Mouse (Mus musculus): ENCODE results near the gene Ifi35. TPM values are rescaled to one million over a fixed set of nuclear protein-coding genes. Genes with fewer than 3 reads are reported as not detected.
"Not testable (repeated sequence)": the region's sequence is repeated elsewhere in the genome, so short reads cannot be mapped to it uniquely, and the experiment has no call there.

The Ifi35 gene
- polyA plus RNA-seq, 1 experiment from 2014 or later = 5.0 TPM

GRCm38 (mm10) chr11:101468731-101469130 is 20.5 kb downstream of the Ifi35 start:
- DNase-seq (ENCODE audit: low spot score) (no peak), ATAC-seq (ENCODE audit: low FRiP score) (peak; percentile 2; the same call in 1 of the 2 replicates)
- Histone ChIP-seq H3K27ac (ENCODE audit: low read depth, low read length) (peak overlapping the region; percentile 92), H3K9me3 (ENCODE audit: control insufficient read depth, low read length) (no peaks in the 10 kb centered on the region), H3K4me3 (ENCODE audit: low read depth, low read length) (peak overlapping the region; percentile 90), H3K4me1 (replicated peaks; ENCODE audit: control insufficient read depth, insufficient read depth, low read length) (peaks cover 19% of the 10 kb centered on the region), H3K36me3 (ENCODE audit: control insufficient read depth, insufficient read depth, low read length) (no peaks in the 10 kb centered on the region), H3K27me3 (ENCODE audit: control insufficient read depth, insufficient read depth, low read length) (no peaks in the 10 kb centered on the region), H3K4me2 (replicated peaks; ENCODE audit: low read depth, low read length) (peak overlapping the region; percentile 64), H3K9ac (ENCODE audit: low read depth, low read length) (peak overlapping the region; percentile 95)
- WGBS = 7% methylated on average over 13 of the region's 13 CpGs

- Histone ChIP-seq H3K9me3 (ENCODE audit: control insufficient read depth, low read length) (no peaks in the 10 kb centered on the region), H3K4me2 (replicated peaks; ENCODE audit: low read depth, low read length) (peak overlapping the region; percentile 64), H3K4me3 (ENCODE audit: low read depth, low read length) (peak overlapping the region; percentile 90), H3K36me3 (ENCODE audit: control insufficient read depth, insufficient read depth, low read length) (no peaks in the 10 kb centered on the region), H3K4me1 (replicated peaks; ENCODE audit: control insufficient read depth, insufficient read depth, low read length) (peaks cover 15% of the 10 kb centered on the region), H3K27me3 (ENCODE audit: control insufficient read depth, insufficient read depth, low read length) (no peaks in the 10 kb centered on the region), H3K27ac (ENCODE audit: low read depth, low read length) (peak overlapping the region; percentile 92), H3K9ac (ENCODE audit: low read depth, low read length) (peak overlapping the region; percentile 95)
- no peak for DNase-seq (ENCODE audit: low spot score)
- WGBS = 68% methylated on average over 4 of the region's 4 CpGs
- ATAC-seq (ENCODE audit: low FRiP score) = no peak
Measured at GRCm38 (mm10) chr11:101469155-101469554, 20.9 kb downstream of the Ifi35 start.

DNA sequence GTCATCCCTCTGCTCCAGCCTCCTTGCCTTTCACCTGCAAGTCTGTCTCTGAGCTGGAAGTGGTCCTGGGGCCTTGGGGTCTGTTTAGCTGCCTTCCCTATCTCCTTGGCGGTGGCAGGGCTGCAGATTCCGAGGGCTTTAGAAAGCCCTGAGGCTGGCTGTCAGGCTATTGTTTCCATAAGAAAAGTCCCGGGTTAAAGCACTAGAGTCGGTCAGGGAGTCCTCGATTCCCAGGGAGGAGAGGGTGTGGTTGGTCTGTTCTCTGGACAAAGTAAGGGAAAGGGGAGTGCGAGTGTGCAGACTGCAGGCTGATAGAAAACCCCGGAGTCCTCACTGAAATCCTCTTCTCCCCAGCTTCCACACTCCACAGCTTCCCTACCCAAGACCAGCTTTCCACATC is 22.0 kb downstream of the Ifi35 start:
- H3K4me2 ChIP-seq (replicated peaks; ENCODE audit: low read depth, low read length) = peak overlapping the region; percentile 56
- no peaks in the 10 kb centered on the region for H3K36me3 ChIP-seq (ENCODE audit: control insufficient read depth, insufficient read depth, low read length)
- ATAC-seq (ENCODE audit: low FRiP score) (no peak), DNase-seq (ENCODE audit: low spot score) (no peak)
- H3K4me3 ChIP-seq (ENCODE audit: low read depth, low read length) = peak overlapping the region; percentile 90
- 30% methylated on average over 7 of the region's 7 CpGs for WGBS
- H3K27ac ChIP-seq (ENCODE audit: low read depth, low read length) = peak overlapping the region; percentile 70
- peaks cover 15% of the 10 kb centered on the region for H3K4me1 ChIP-seq (replicated peaks; ENCODE audit: control insufficient read depth, insufficient read depth, low read length)
- no peaks in the 10 kb centered on the region for H3K27me3 ChIP-seq (ENCODE audit: control insufficient read depth, insufficient read depth, low read length)
- H3K9ac ChIP-seq (ENCODE audit: low read depth, low read length) = peak overlapping the region; percentile 57
- H3K9me3 ChIP-seq (ENCODE audit: control insufficient read depth, low read length) = no peaks in the 10 kb centered on the region

DNA sequence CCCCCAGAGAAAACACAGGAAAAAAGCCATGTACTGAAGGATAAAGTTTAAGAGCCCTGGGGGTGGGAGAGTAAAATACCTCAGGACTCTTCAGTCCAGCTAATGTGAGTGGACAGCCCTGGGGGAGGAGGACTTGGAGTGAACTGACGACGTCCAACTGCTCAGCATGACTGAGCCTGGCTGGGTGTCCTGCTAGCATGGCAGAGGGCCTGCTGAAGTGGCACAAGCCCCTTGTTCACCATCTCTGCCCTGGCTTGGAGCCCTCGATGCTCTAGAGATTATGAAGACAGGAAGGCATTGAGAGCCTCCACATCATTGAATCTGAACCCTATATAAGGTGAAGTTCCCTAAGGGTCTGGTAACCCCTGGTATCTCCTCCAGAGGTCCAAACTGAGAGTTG is 23.7 kb downstream of the Ifi35 start:
- H3K36me3 ChIP-seq (ENCODE audit: control insufficient read depth, insufficient read depth, low read length) = no peaks in the 10 kb centered on the region
- ATAC-seq (ENCODE audit: low FRiP score) (no peak), DNase-seq (ENCODE audit: low spot score) (no peak)
- H3K27ac ChIP-seq (ENCODE audit: low read depth, low read length) = peak overlapping the region; percentile 33; the same call in 1 of the 2 replicates
- peaks cover 13% of the 10 kb centered on the region for H3K4me1 ChIP-seq (replicated peaks; ENCODE audit: control insufficient read depth, insufficient read depth, low read length)
- 62% methylated on average over 3 of the region's 3 CpGs for WGBS
- no peaks in the 10 kb centered on the region for H3K27me3 ChIP-seq (ENCODE audit: control insufficient read depth, insufficient read depth, low read length)
- H3K9ac ChIP-seq (ENCODE audit: low read depth, low read length) = 0 out of 2 replicates have a peak overlapping the region, but pooled peaks have one; percentile 15
- H3K9me3 ChIP-seq (ENCODE audit: control insufficient read depth, low read length) = no peaks in the 10 kb centered on the region
- H3K4me2 ChIP-seq (replicated peaks; ENCODE audit: low read depth, low read length) = no peak overlapping the region; the same call in 1 of the 2 replicates
- no peak overlapping the region for H3K4me3 ChIP-seq (ENCODE audit: low read depth, low read length)

DNA sequence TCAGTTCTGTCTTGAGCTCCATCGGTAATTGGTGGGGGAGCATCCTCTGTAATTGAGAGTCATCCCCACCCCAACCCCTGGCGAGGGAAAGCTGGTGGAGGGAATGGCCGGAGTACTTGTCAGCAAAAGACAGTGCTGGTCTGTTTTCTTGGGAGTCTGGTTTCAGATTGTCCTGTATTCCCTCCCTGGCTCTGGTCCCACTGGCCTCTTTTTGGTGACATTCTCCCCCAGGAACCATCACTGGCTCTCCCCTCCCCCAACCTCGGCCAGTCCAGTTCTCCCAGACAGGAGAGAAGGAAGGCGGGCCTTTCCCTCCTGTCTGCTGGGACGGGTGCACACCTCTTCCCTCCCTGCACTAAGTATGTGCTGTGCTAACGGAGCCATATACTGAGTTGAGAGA is 24.1 kb downstream of the Ifi35 start:
- no peak overlapping the region for H3K4me3 ChIP-seq (ENCODE audit: low read depth, low read length)
- H3K4me1 ChIP-seq (replicated peaks; ENCODE audit: control insufficient read depth, insufficient read depth, low read length) = peaks cover 13% of the 10 kb centered on the region
- no peak for ATAC-seq (ENCODE audit: low FRiP score)
- H3K27ac ChIP-seq (ENCODE audit: low read depth, low read length) = peak overlapping the region; percentile 33; the same call in 1 of the 2 replicates
- no peaks in the 10 kb centered on the region for H3K27me3 ChIP-seq (ENCODE audit: control insufficient read depth, insufficient read depth, low read length)
- 54% methylated on average over 7 of the region's 7 CpGs for WGBS
- H3K4me2 ChIP-seq (replicated peaks; ENCODE audit: low read depth, low read length) = no peak overlapping the region
- no peaks in the 10 kb centered on the region for H3K9me3 ChIP-seq (ENCODE audit: control insufficient read depth, low read length)
- H3K9ac ChIP-seq (ENCODE audit: low read depth, low read length) = no peak overlapping the region
- no peaks in the 10 kb centered on the region for H3K36me3 ChIP-seq (ENCODE audit: control insufficient read depth, insufficient read depth, low read length)
- no peak for DNase-seq (ENCODE audit: low spot score)

GRCm38 (mm10) chr11:101473686-101474085 is 25.5 kb downstream of the Ifi35 start:
- peak overlapping the region; percentile 51; the same call in 1 of the 2 replicates for H3K27ac ChIP-seq (ENCODE audit: low read depth, low read length)
- 78% methylated on average over 1 of the region's 1 CpGs for WGBS
- ATAC-seq (ENCODE audit: low FRiP score); H3K27me3 ChIP-seq (ENCODE audit: control insufficient read depth, insufficient read depth, low read length); DNase-seq (ENCODE audit: low spot score); H3K9ac ChIP-seq (ENCODE audit: low read depth, low read length); H3K36me3 ChIP-seq (ENCODE audit: control insufficient read depth, insufficient read depth, low read length); H3K9me3 ChIP-seq (ENCODE audit: control insufficient read depth, low read length); H3K4me3 ChIP-seq (ENCODE audit: low read depth, low read length); H3K4me2 ChIP-seq (replicated peaks; ENCODE audit: low read depth, low read length): not testable (repeated sequence)
- H3K4me1 ChIP-seq (replicated peaks; ENCODE audit: control insufficient read depth, insufficient read depth, low read length) = peaks cover 17% of the 10 kb centered on the region

GRCm38 (mm10) chr11:101474298-101474697 is 26.1 kb downstream of the Ifi35 start:
- no peak overlapping the region for H3K4me2 ChIP-seq (replicated peaks; ENCODE audit: low read depth, low read length)
- H3K27ac ChIP-seq (ENCODE audit: low read depth, low read length) = peak overlapping the region; percentile 51; the same call in 1 of the 2 replicates
- no peaks in the 10 kb centered on the region for H3K36me3 ChIP-seq (ENCODE audit: control insufficient read depth, insufficient read depth, low read length)
- no peaks in the 10 kb centered on the region for H3K9me3 ChIP-seq (ENCODE audit: control insufficient read depth, low read length)
- ATAC-seq (ENCODE audit: low FRiP score) = no peak
- no peaks in the 10 kb centered on the region for H3K27me3 ChIP-seq (ENCODE audit: control insufficient read depth, insufficient read depth, low read length)
- H3K4me1 ChIP-seq (replicated peaks; ENCODE audit: control insufficient read depth, insufficient read depth, low read length) = peaks cover 17% of the 10 kb centered on the region
- 87% methylated on average over 5 of the region's 5 CpGs for WGBS
- DNase-seq (ENCODE audit: low spot score) = no peak
- H3K4me3 ChIP-seq (ENCODE audit: low read depth, low read length) = no peak overlapping the region
- H3K9ac ChIP-seq (ENCODE audit: low read depth, low read length) = no peak overlapping the region

DNA sequence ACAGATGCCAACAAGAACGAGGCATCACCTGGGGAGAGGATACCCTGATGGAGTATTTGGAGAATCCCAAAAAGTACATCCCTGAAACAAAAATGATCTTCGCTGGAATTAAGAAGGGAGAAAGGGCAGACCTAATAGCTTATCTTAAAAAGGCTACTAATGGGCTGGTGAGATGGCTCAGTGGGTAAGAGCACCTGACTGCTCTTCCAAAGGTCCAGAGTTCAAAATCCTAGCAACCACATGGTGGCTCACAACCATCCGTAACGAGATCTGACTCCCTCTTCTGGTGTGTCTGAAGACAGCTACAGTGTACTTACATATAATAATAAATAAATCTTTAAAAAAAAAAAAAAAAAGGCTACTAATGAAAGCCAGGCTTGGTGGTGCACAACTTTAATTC is 28.2 kb downstream of the Ifi35 start:
- H3K27me3 ChIP-seq (ENCODE audit: control insufficient read depth, insufficient read depth, low read length); H3K9ac ChIP-seq (ENCODE audit: low read depth, low read length); DNase-seq (ENCODE audit: low spot score); H3K27ac ChIP-seq (ENCODE audit: low read depth, low read length); H3K4me2 ChIP-seq (replicated peaks; ENCODE audit: low read depth, low read length); H3K36me3 ChIP-seq (ENCODE audit: control insufficient read depth, insufficient read depth, low read length); H3K4me3 ChIP-seq (ENCODE audit: low read depth, low read length); H3K9me3 ChIP-seq (ENCODE audit: control insufficient read depth, low read length); ATAC-seq (ENCODE audit: low FRiP score): not testable (repeated sequence)
- WGBS = 76% methylated on average over 4 of the region's 4 CpGs
- H3K4me1 ChIP-seq (replicated peaks; ENCODE audit: control insufficient read depth, insufficient read depth, low read length) = peaks cover 18% of the 10 kb centered on the region

DNA sequence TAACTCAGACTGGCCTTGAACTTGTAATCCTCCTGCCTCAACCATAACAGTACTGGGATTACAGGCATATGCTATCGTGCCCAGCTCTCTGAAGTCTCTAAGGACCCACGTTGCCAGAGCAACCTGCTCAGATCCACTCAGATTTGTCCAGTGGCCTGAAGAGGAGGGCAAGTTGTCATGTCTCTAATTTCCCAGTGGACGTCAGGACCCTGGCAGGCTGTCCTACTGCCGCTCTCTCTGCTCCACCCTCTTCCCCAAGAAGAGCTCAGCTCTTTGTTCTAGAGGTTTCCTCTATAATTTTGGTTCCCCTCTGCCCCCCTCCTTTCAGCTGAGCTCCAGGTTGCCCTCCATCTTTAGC is 29.0 kb downstream of the Ifi35 start:
- H3K36me3 ChIP-seq (ENCODE audit: control insufficient read depth, insufficient read depth, low read length) = no peaks in the 10 kb centered on the region
- WGBS = 13% methylated on average over 4 of the region's 4 CpGs
- peak overlapping the region; percentile 7; the same call in 1 of the 2 replicates for H3K4me2 ChIP-seq (replicated peaks; ENCODE audit: low read depth, low read length)
- ATAC-seq (ENCODE audit: low FRiP score) (peak; percentile 79), DNase-seq (ENCODE audit: low spot score) (peak; percentile 78)
- H3K4me1 ChIP-seq (replicated peaks; ENCODE audit: control insufficient read depth, insufficient read depth, low read length) = peaks cover 12% of the 10 kb centered on the region
- peak overlapping the region; percentile 98 for H3K27ac ChIP-seq (ENCODE audit: low read depth, low read length)
- no peaks in the 10 kb centered on the region for H3K9me3 ChIP-seq (ENCODE audit: control insufficient read depth, low read length)
- H3K27me3 ChIP-seq (ENCODE audit: control insufficient read depth, insufficient read depth, low read length) = no peaks in the 10 kb centered on the region
- no peak overlapping the region for H3K4me3 ChIP-seq (ENCODE audit: low read depth, low read length)
- peak overlapping the region; percentile 47; the same call in 1 of the 2 replicates for H3K9ac ChIP-seq (ENCODE audit: low read depth, low read length)

Measured in hindbrain, embryonic 11.5 days (tissue).